Mouse (Mus musculus) MN1 (cell line): Measurements from ENCODE around the gene Cnga1.

ENCODE experiments used
- DNase-seq: peaks from one replicate; pipeline ENCODE4 v3.0.0-alpha.2; 2016; ENCODE audit warnings: low spot score

Gene Cnga1

GRCm38 (mm10) chr5:72644175-72644574 lies at the start of gene Cnga1:
Cnga1 (minus strand) TSS chr5:72644275.
- DNase-seq = no peak

GRCm38 (mm10) chr5:72690516-72690915 lies 46.4 kb upstream of the Cnga1 start:
- no peak for DNase-seq

GRCm38 (mm10) chr5:72689556-72689955 lies 45.5 kb upstream of the Cnga1 start:
- no peak for DNase-seq

GRCm38 (mm10) chr5:72681451-72681850 lies 37.4 kb upstream of the Cnga1 start:
- DNase-seq = no peak

GRCm38 (mm10) chr5:72674994-72675542 lies 31.0 kb upstream of the Cnga1 start:
- DNase-seq = no peak

GRCm38 (mm10) chr5:72671017-72671699 lies 27.1 kb upstream of the Cnga1 start:
- no peak for DNase-seq

GRCm38 (mm10) chr5:72668351-72668750 lies 24.3 kb upstream of the Cnga1 start:
- no peak for DNase-seq

- no peak for DNase-seq
Measured at GRCm38 (mm10) chr5:72666428-72666827, 22.4 kb upstream of the Cnga1 start.

GRCm38 (mm10) chr5:72665281-72665680 lies 21.2 kb upstream of the Cnga1 start:
- DNase-seq = peak; percentile 22

GRCm38 (mm10) chr5:72664854-72665253 lies 20.8 kb upstream of the Cnga1 start:
- DNase-seq = no peak

GRCm38 (mm10) chr5:72664126-72664525 lies 20.1 kb upstream of the Cnga1 start:
- no peak for DNase-seq

- no peak for DNase-seq
Measured at GRCm38 (mm10) chr5:72661051-72661781, 17.1 kb upstream of the Cnga1 start.

GRCm38 (mm10) chr5:72658375-72658774 lies 14.3 kb upstream of the Cnga1 start:
- DNase-seq = no peak

GRCm38 (mm10) chr5:72656270-72656791 lies 12.3 kb upstream of the Cnga1 start:
- DNase-seq = no peak

- DNase-seq = no peak
Measured at GRCm38 (mm10) chr5:72653068-72653674, 9.1 kb upstream of the Cnga1 start.

GRCm38 (mm10) chr5:72648987-72649735 lies 5.1 kb upstream of the Cnga1 start:
- DNase-seq = no peak

- no peak for DNase-seq
Measured at GRCm38 (mm10) chr5:72647958-72648595, 4.0 kb upstream of the Cnga1 start.

- DNase-seq = peak; percentile 66
Measured at GRCm38 (mm10) chr5:72647418-72647907, 3.4 kb upstream of the Cnga1 start, which contains the start of gene Nipal1. Nipal1 (plus strand) TSS chr5:72647795.

GRCm38 (mm10) chr5:72646996-72647395 lies 2.9 kb upstream of the Cnga1 start:
- DNase-seq = no peak

GRCm38 (mm10) chr5:72646131-72646530 lies 2.1 kb upstream of the Cnga1 start:
- DNase-seq = no peak

GRCm38 (mm10) chr5:72643655-72644054 lies 420 bp downstream of the Cnga1 start:
- DNase-seq = no peak
